Mouse (Mus musculus) liver, postnatal 0 days (tissue): ENCODE measurements around the gene Nt5c3. TPM values are rescaled to one million over a fixed set of nuclear protein-coding genes. Genes with fewer than 3 reads are reported as not detected.

Experiments
- ATAC-seq: fragments of 200-750 bp; cut with Nextera tagmentation; 2 replicates; pipeline ENCODE4 v1.8.0; 2017; ENCODE audit warnings: mild to moderate bottlenecking, moderate library complexity
- DNase-seq: peaks from one replicate; pipeline ENCODE4 v3.0.0-alpha.2; 2016
- H3K27ac ChIP-seq: fragments of 300-500 bp; sonication (generic); 2 replicates; pipeline ENCODE4 v1.5.1; 2014; ENCODE audit warnings: antibody characterized with exemption, moderate library complexity, mild to moderate bottlenecking, low read depth
- H3K27me3 ChIP-seq: fragments of 300-500 bp; sonication (generic); 2 replicates; pipeline ENCODE4 v1.6.1; 2014; ENCODE audit warnings: low read length, control low read depth, mixed read lengths; ENCODE audit not compliant: insufficient read depth
- H3K36me3 ChIP-seq: fragments of 300-500 bp; sonication (generic); replicated peaks from 2 replicates; pipeline ENCODE4 v1.6.1; 2014; ENCODE audit warnings: mild to moderate bottlenecking, control low read depth, low read length, moderate library complexity, mixed read lengths; ENCODE audit not compliant: insufficient read depth
- H3K4me1 ChIP-seq: fragments of 300-500 bp; sonication (generic); 2 replicates; pipeline ENCODE4 v1.6.1; 2014; ENCODE audit warnings: antibody characterized with exemption, mild to moderate bottlenecking, control low read depth; ENCODE audit not compliant: insufficient read depth
- H3K4me2 ChIP-seq: fragments of 300-500 bp; sonication (generic); 2 replicates; pipeline ENCODE4 v1.6.1; 2014; ENCODE audit warnings: low read depth, mild to moderate bottlenecking, low read length, moderate library complexity, mixed read lengths
- H3K4me3 ChIP-seq: fragments of 300-500 bp; sonication (generic); 2 replicates; pipeline ENCODE4 v1.5.1; 2014; ENCODE audit warnings: low read depth, low read length
- H3K9ac ChIP-seq: fragments of 300-500 bp; sonication (generic); replicated peaks from 2 replicates; pipeline ENCODE4 v1.6.1; 2014; ENCODE audit warnings: mild to moderate bottlenecking, moderate library complexity
- H3K9me3 ChIP-seq: fragments of 300-500 bp; sonication (generic); 2 replicates; pipeline ENCODE4 v1.6.1; 2016; ENCODE audit warnings: mild to moderate bottlenecking, control low read depth, low read length, mixed read lengths
- CTCF ChIP-seq: sonication (generic); IDR thresholded peaks from 2 replicates; pipeline ENCODE4 v1.5.1; 2016; ENCODE audit warnings: antibody characterized with exemption, low read depth
- EP300 ChIP-seq: IDR thresholded peaks from 2 replicates; pipeline ENCODE4 v1.6.1; 2016; ENCODE audit warnings: antibody characterized with exemption, low read depth, mild to moderate bottlenecking
- WGBS: fragments of 180-500 bp; shearing (Covaris S2); extraction: QIAGEN DNeasy Blood & Tissue Kit; methylation state at CpG from one replicate; pipeline ENCODE4 v1.1.7; 2014; ENCODE audit not compliant: insufficient replicate concordance; 5-methylcytosine and 5-hydroxymethylcytosine counted together
- polyA plus RNA-seq: library from polyadenylated mRNA; unstranded; fragments of >200 nt; fragmentation: Nextera tagmentation; extraction: Ambion mirVana; gene quantifications from 2 replicates; pipeline ENCODE4 v1.2.1, GENCODE M21; 2015

Gene Nt5c3
- polyA plus RNA-seq, 1 experiment from 2014 or later: 127 TPM

- TF ChIP-seq CTCF (no peak), EP300 (peak; percentile 92)
- Histone ChIP-seq H3K4me2 (peak overlapping the region; percentile 1), H3K9me3 (no peaks in the 10 kb centered on the region), H3K4me1 (peaks cover 64% of the 10 kb centered on the region), H3K4me3 (no peak overlapping the region), H3K27me3 (no peaks in the 10 kb centered on the region), H3K36me3 (peaks cover 7% of the 10 kb centered on the region), H3K9ac (no peak overlapping the region), H3K27ac (peak overlapping the region; percentile 35)
- DNase-seq: no peak
- no peak for ATAC-seq
- 64% methylated on average over 2 of the region's 2 CpGs for WGBS
Measured at GRCm38 (mm10) chr6:56913092-56913858, 10.5 kb downstream of the Nt5c3 start.

GRCm38 (mm10) chr6:56910910-56911309 lies 12.8 kb downstream of the Nt5c3 start:
- peak; percentile 84 for ATAC-seq
- H3K4me3 ChIP-seq: no peak overlapping the region

GRCm38 (mm10) chr6:56908912-56909311 lies 14.8 kb downstream of the Nt5c3 start:
- H3K4me2 ChIP-seq: no peak overlapping the region

More at GRCm38 (mm10) chr6:56910910-56911309, 12.8 kb downstream of the Nt5c3 start:
- H3K27ac ChIP-seq: peak overlapping the region; percentile 63; the same call in 1 of the 2 replicates
- 56% methylated on average over 2 of the region's 2 CpGs for WGBS
- H3K4me1 ChIP-seq: peaks cover 64% of the 10 kb centered on the region
- H3K27me3 ChIP-seq: no peaks in the 10 kb centered on the region
- H3K36me3 ChIP-seq: peaks cover 14% of the 10 kb centered on the region
- DNase-seq: peak; percentile 25
- H3K9me3 ChIP-seq: no peaks in the 10 kb centered on the region
- TF ChIP-seq EP300: peak; percentile 95
- no peak for TF ChIP-seq CTCF
- H3K9ac ChIP-seq: peak overlapping the region; percentile 4; the same call in 1 of the 2 replicates
- H3K4me2 ChIP-seq: peak overlapping the region; percentile 41

GRCm38 (mm10) chr6:56908397-56908796 lies 15.3 kb downstream of the Nt5c3 start:
- DNase-seq (no peak), ATAC-seq (no peak)
- Histone ChIP-seq H3K27ac (0 out of 2 replicates have a peak overlapping the region, but pooled peaks have one; percentile 98), H3K4me3 (no peak overlapping the region), H3K4me1 (peaks cover 76% of the 10 kb centered on the region), H3K9me3 (no peaks in the 10 kb centered on the region), H3K9ac (no peak overlapping the region), H3K36me3 (peaks cover 7% of the 10 kb centered on the region; the same call in 1 of the 2 replicates), H3K27me3 (no peaks in the 10 kb centered on the region), H3K4me2 (no peak overlapping the region)
- WGBS: 64% methylated on average over 2 of the region's 2 CpGs
- no peak for TF ChIP-seq CTCF
- no peak for TF ChIP-seq EP300

More at GRCm38 (mm10) chr6:56908912-56909311, 14.8 kb downstream of the Nt5c3 start:
- ATAC-seq (peak; percentile 43), DNase-seq (peak; percentile 80)
- H3K4me3 ChIP-seq: no peak overlapping the region
- peaks cover 7% of the 10 kb centered on the region; the same call in 1 of the 2 replicates for H3K36me3 ChIP-seq
- peaks cover 74% of the 10 kb centered on the region for H3K4me1 ChIP-seq
- no peaks in the 10 kb centered on the region for H3K9me3 ChIP-seq
- TF ChIP-seq CTCF (peak; percentile 97), EP300 (no peak)
- no peaks in the 10 kb centered on the region for H3K27me3 ChIP-seq
- H3K9ac ChIP-seq: no peak overlapping the region
- WGBS: 7% methylated on average over 4 of the region's 4 CpGs
- H3K27ac ChIP-seq: no peak overlapping the region

- DNase-seq (no peak), ATAC-seq (no peak)
- Histone ChIP-seq H3K4me2 (no peak overlapping the region), H3K27me3 (no peaks in the 10 kb centered on the region), H3K27ac (0 out of 2 replicates have a peak overlapping the region, but pooled peaks have one; percentile 98), H3K9ac (no peak overlapping the region), H3K9me3 (no peaks in the 10 kb centered on the region), H3K36me3 (peaks cover 7% of the 10 kb centered on the region; the same call in 1 of the 2 replicates), H3K4me1 (peaks cover 75% of the 10 kb centered on the region), H3K4me3 (no peak overlapping the region)
- 79% methylated on average over 3 of the region's 3 CpGs for WGBS
- TF ChIP-seq EP300 (no peak), CTCF (no peak)
Measured at GRCm38 (mm10) chr6:56907973-56908372, 15.8 kb downstream of the Nt5c3 start.

GRCm38 (mm10) chr6:56906121-56906846 lies 17.4 kb downstream of the Nt5c3 start:
- Histone ChIP-seq H3K4me2 (peak overlapping the region; percentile 50), H3K4me3 (no peak overlapping the region), H3K27ac (peak overlapping the region; percentile 98), H3K9ac (peak overlapping the region; percentile 31; the same call in 1 of the 2 replicates), H3K9me3 (no peaks in the 10 kb centered on the region), H3K27me3 (no peaks in the 10 kb centered on the region), H3K4me1 (peaks cover 77% of the 10 kb centered on the region), H3K36me3 (peaks cover 7% of the 10 kb centered on the region; the same call in 1 of the 2 replicates)
- 0 out of 2 replicates have a peak, but pooled peaks have one; percentile 7 for TF ChIP-seq CTCF
- peak; percentile 30; the same call in 1 of the 2 replicates for TF ChIP-seq EP300
- ATAC-seq (no peak), DNase-seq (peak; percentile 30)
- WGBS: 51% methylated on average over 8 of the region's 8 CpGs
